Mouse (Mus musculus) limb, embryonic 10.5 days (tissue): ENCODE measurements around the gene Bcl2l15. TPM values are rescaled to one million over a fixed set of nuclear protein-coding genes. Genes with fewer than 3 reads are reported as not detected.

ENCODE experiments used
- polyA plus RNA-seq: library from polyadenylated mRNA; unstranded; fragments of >200 nt; fragmentation: Nextera tagmentation; extraction: Ambion mirVana; gene quantifications from 2 replicates; pipeline ENCODE4 v1.2.1, GENCODE M21; 2016

Gene Bcl2l15
- polyA plus RNA-seq, 1 experiment from 2014 or later = 0.15 TPM

Other genes starting within 250 kb of the Bcl2l15 start
- gene Atg4a-ps, start 186.5 kb upstream of the Bcl2l15 start, polyA plus RNA-seq = not detected in 2 replicates
- 10.4 and 18.0 TPM in 2 replicates for gene Olfml3, start 94.6 kb upstream of the Bcl2l15 start, polyA plus RNA-seq
- gene Gm10964, start 93.2 kb upstream of the Bcl2l15 start, polyA plus RNA-seq = not detected in 2 replicates
- 8.7 and 10.6 TPM in 2 replicates for gene Hipk1, start 41.0 kb upstream of the Bcl2l15 start, polyA plus RNA-seq
- 37.9 and 42.1 TPM in 2 replicates for gene Dclre1b, start 23.2 kb upstream of the Bcl2l15 start, polyA plus RNA-seq
- 21.4 and 23.6 TPM in 2 replicates for gene Ap4b1, start 23.1 kb upstream of the Bcl2l15 start, polyA plus RNA-seq
- 0.18 and 0.26 TPM in 2 replicates for gene Gm43064, start 23.0 kb upstream of the Bcl2l15 start, polyA plus RNA-seq
- 0.28 TPM in 1 of 2 replicates, not detected in the other for gene Ptpn22, start 27.2 kb downstream of the Bcl2l15 start, polyA plus RNA-seq
- 12.6 and 15.1 TPM in 2 replicates for gene Rsbn1, start 81.5 kb downstream of the Bcl2l15 start, polyA plus RNA-seq
- 28.7 and 33.3 TPM in 2 replicates for gene Phtf1, start 135.5 kb downstream of the Bcl2l15 start, polyA plus RNA-seq